Mouse (Mus musculus): ENCODE data around the gene Rhbdd1. TPM values are rescaled to one million over a fixed set of nuclear protein-coding genes. Genes with fewer than 3 reads are reported as not detected.
A peak's percentile ranks its signal among the peaks of the same experiment; 100 is the strongest.

Rhbdd1 gene
- polyA plus RNA-seq, 2 experiments: 7.0 to 8.7 TPM

GRCm38 (mm10) chr1:82415641-82416040 is 99.4 kb downstream of the Rhbdd1 start:
- Histone ChIP-seq H3K27me3 (ENCODE audit: control insufficient read depth, insufficient read depth, low read length) (no peaks in the 10 kb centered on the region), H3K9ac (ENCODE audit: low read depth, low read length, severe bottlenecking) (no peak overlapping the region), H3K9me3 (ENCODE audit: control insufficient read depth, low read length) (no peaks in the 10 kb centered on the region), H3K4me3 (replicated peaks; ENCODE audit: low read length) (no peak overlapping the region), H3K4me2 (replicated peaks; ENCODE audit: low read depth, low read length, severe bottlenecking) (no peak overlapping the region), H3K36me3 (ENCODE audit: control insufficient read depth, insufficient read depth, low read length) (no peaks in the 10 kb centered on the region), H3K27ac (replicated peaks; ENCODE audit: low read depth, low read length) (no peak overlapping the region), H3K4me1 (ENCODE audit: control insufficient read depth, insufficient read depth, low read length) (peaks cover 9% of the 10 kb centered on the region; the same call in 1 of the 2 replicates)
- no peak for DNase-seq (ENCODE audit: low spot score)
- 79% methylated on average over 4 of the region's 4 CpGs for WGBS
- no peak for TF ChIP-seq POLR2A (IDR thresholded peaks at IDR 0.05; ENCODE audit: borderline replicate concordance, extremely low read depth, insufficient read depth, insufficient read length)
- ATAC-seq (ENCODE audit: low FRiP score, low read depth): no peak

- peaks cover 15% of the 10 kb centered on the region for H3K4me1 ChIP-seq (ENCODE audit: control insufficient read depth, insufficient read depth, low read length)
- no peaks in the 10 kb centered on the region for H3K36me3 ChIP-seq (ENCODE audit: control insufficient read depth, insufficient read depth, low read length)
- no peak for DNase-seq (ENCODE audit: low spot score)
- TF ChIP-seq POLR2A (IDR thresholded peaks at IDR 0.05; ENCODE audit: borderline replicate concordance, extremely low read depth, insufficient read depth, insufficient read length): no peak
- WGBS: 87% methylated on average over 5 of the region's 5 CpGs
- no peak overlapping the region for H3K27ac ChIP-seq (replicated peaks; ENCODE audit: low read depth, low read length)
- no peaks in the 10 kb centered on the region for H3K9me3 ChIP-seq (ENCODE audit: control insufficient read depth, low read length)
- H3K4me3 ChIP-seq (replicated peaks; ENCODE audit: low read length): no peak overlapping the region
- no peak overlapping the region for H3K9ac ChIP-seq (ENCODE audit: low read depth, low read length, severe bottlenecking)
- no peaks in the 10 kb centered on the region for H3K27me3 ChIP-seq (ENCODE audit: control insufficient read depth, insufficient read depth, low read length)
- H3K4me2 ChIP-seq (replicated peaks; ENCODE audit: low read depth, low read length, severe bottlenecking): no peak overlapping the region
- no peak for ATAC-seq (ENCODE audit: low FRiP score, low read depth)
Measured at GRCm38 (mm10) chr1:82427729-82428128, 111.5 kb downstream of the Rhbdd1 start.

- Histone ChIP-seq H3K9ac (ENCODE audit: low read depth, low read length, severe bottlenecking) (no peak overlapping the region), H3K36me3 (ENCODE audit: control insufficient read depth, insufficient read depth, low read length) (no peaks in the 10 kb centered on the region), H3K4me2 (replicated peaks; ENCODE audit: low read depth, low read length, severe bottlenecking) (no peak overlapping the region), H3K27ac (replicated peaks; ENCODE audit: low read depth, low read length) (0 out of 2 replicates have a peak overlapping the region, but pooled peaks have one; percentile 14), H3K9me3 (ENCODE audit: control insufficient read depth, low read length) (no peaks in the 10 kb centered on the region), H3K4me1 (ENCODE audit: control insufficient read depth, insufficient read depth, low read length) (peaks cover 17% of the 10 kb centered on the region), H3K27me3 (ENCODE audit: control insufficient read depth, insufficient read depth, low read length) (no peaks in the 10 kb centered on the region), H3K4me3 (replicated peaks; ENCODE audit: low read length) (no peak overlapping the region)
- DNase-seq (ENCODE audit: low spot score): peak; percentile 91
- 36% methylated on average over 1 of the region's 1 CpGs for WGBS
- TF ChIP-seq POLR2A (IDR thresholded peaks at IDR 0.05; ENCODE audit: borderline replicate concordance, extremely low read depth, insufficient read depth, insufficient read length): no peak
- ATAC-seq (ENCODE audit: low FRiP score, low read depth): peak; percentile 80
Measured at GRCm38 (mm10) chr1:82429061-82429460, 112.8 kb downstream of the Rhbdd1 start.

GRCm38 (mm10) chr1:82432919-82433648 is 116.8 kb downstream of the Rhbdd1 start:
- Histone ChIP-seq H3K27ac (replicated peaks; ENCODE audit: low read depth, low read length) (peak overlapping the region; percentile 33; the same call in 1 of the 2 replicates), H3K27me3 (ENCODE audit: control insufficient read depth, insufficient read depth, low read length) (no peaks in the 10 kb centered on the region), H3K4me1 (ENCODE audit: control insufficient read depth, insufficient read depth, low read length) (peaks cover 17% of the 10 kb centered on the region), H3K9ac (ENCODE audit: low read depth, low read length, severe bottlenecking) (no peak overlapping the region), H3K4me2 (replicated peaks; ENCODE audit: low read depth, low read length, severe bottlenecking) (peak overlapping the region; percentile 6; the same call in 1 of the 2 replicates), H3K9me3 (ENCODE audit: control insufficient read depth, low read length) (no peaks in the 10 kb centered on the region), H3K4me3 (replicated peaks; ENCODE audit: low read length) (no peak overlapping the region), H3K36me3 (ENCODE audit: control insufficient read depth, insufficient read depth, low read length) (no peaks in the 10 kb centered on the region)
- peak; percentile 69; the same call in 1 of the 2 replicates for ATAC-seq (ENCODE audit: low FRiP score, low read depth)
- DNase-seq (ENCODE audit: low spot score): peak; percentile 75
- WGBS: 56% methylated on average over 15 of the region's 15 CpGs
- TF ChIP-seq POLR2A (IDR thresholded peaks at IDR 0.05; ENCODE audit: borderline replicate concordance, extremely low read depth, insufficient read depth, insufficient read length): no peak

- TF ChIP-seq POLR2A (IDR thresholded peaks at IDR 0.05; ENCODE audit: borderline replicate concordance, extremely low read depth, insufficient read depth, insufficient read length): no peak
- H3K4me2 ChIP-seq (replicated peaks; ENCODE audit: low read depth, low read length, severe bottlenecking): no peak overlapping the region
- DNase-seq (ENCODE audit: low spot score): no peak
- 77% methylated on average over 5 of the region's 5 CpGs for WGBS
- no peaks in the 10 kb centered on the region for H3K9me3 ChIP-seq (ENCODE audit: control insufficient read depth, low read length)
- H3K27me3 ChIP-seq (ENCODE audit: control insufficient read depth, insufficient read depth, low read length): no peaks in the 10 kb centered on the region
- peaks cover 16% of the 10 kb centered on the region for H3K4me1 ChIP-seq (ENCODE audit: control insufficient read depth, insufficient read depth, low read length)
- H3K9ac ChIP-seq (ENCODE audit: low read depth, low read length, severe bottlenecking): no peak overlapping the region
- ATAC-seq (ENCODE audit: low FRiP score, low read depth): no peak
- H3K27ac ChIP-seq (replicated peaks; ENCODE audit: low read depth, low read length): no peak overlapping the region
- H3K36me3 ChIP-seq (ENCODE audit: control insufficient read depth, insufficient read depth, low read length): no peaks in the 10 kb centered on the region
- H3K4me3 ChIP-seq (replicated peaks; ENCODE audit: low read length): no peak overlapping the region
Measured at GRCm38 (mm10) chr1:82433649-82434005, 117.4 kb downstream of the Rhbdd1 start.

Measured in limb, embryonic 14.5 days (tissue).